Mouse (Mus musculus): Measurements from ENCODE around the gene Ubl4b.
A peak's percentile ranks its signal among the peaks of the same experiment; 100 is the strongest.

The Ubl4b gene

GRCm38 (mm10) chr3:107554842-107555241 is at the start of gene Ubl4b:
Gene Ubl4b, minus strand, starts transcription at chr3:107555073.
- DNase-seq (ENCODE audit: extremely low spot score): no peak

- DNase-seq (ENCODE audit: extremely low spot score): no peak
Measured at GRCm38 (mm10) chr3:107600127-107600526, 45.3 kb upstream of the Ubl4b start.

GRCm38 (mm10) chr3:107597586-107598389 is 42.9 kb upstream of the Ubl4b start:
- DNase-seq (ENCODE audit: extremely low spot score): peak; percentile 44

GRCm38 (mm10) chr3:107597134-107597533 is 42.3 kb upstream of the Ubl4b start:
- DNase-seq (ENCODE audit: extremely low spot score): no peak

- peak; percentile 79 for DNase-seq (ENCODE audit: extremely low spot score)
Measured at GRCm38 (mm10) chr3:107596559-107596958, 41.7 kb upstream of the Ubl4b start.

- DNase-seq (ENCODE audit: extremely low spot score): no peak
Measured at GRCm38 (mm10) chr3:107595938-107596461, 41.1 kb upstream of the Ubl4b start.

GRCm38 (mm10) chr3:107595264-107595937 is 40.5 kb upstream of the Ubl4b start:
- peak; percentile 60 for DNase-seq (ENCODE audit: extremely low spot score)

- DNase-seq (ENCODE audit: extremely low spot score): no peak
Measured at GRCm38 (mm10) chr3:107594662-107595263, 39.9 kb upstream of the Ubl4b start, which contains the start of gene Alx3. Gene Alx3, plus strand, starts transcription at chr3:107595031.

- DNase-seq (ENCODE audit: extremely low spot score): no peak
Measured at GRCm38 (mm10) chr3:107593632-107594031, 38.8 kb upstream of the Ubl4b start.

GRCm38 (mm10) chr3:107591612-107592011 is 36.7 kb upstream of the Ubl4b start:
- no peak for DNase-seq (ENCODE audit: extremely low spot score)

- no peak for DNase-seq (ENCODE audit: extremely low spot score)
Measured at GRCm38 (mm10) chr3:107586504-107586903, 31.6 kb upstream of the Ubl4b start.

GRCm38 (mm10) chr3:107583893-107584292 is 29.0 kb upstream of the Ubl4b start:
- DNase-seq (ENCODE audit: extremely low spot score): peak; percentile 27

- DNase-seq (ENCODE audit: extremely low spot score): peak; percentile 68
Measured at GRCm38 (mm10) chr3:107582875-107583767, 28.2 kb upstream of the Ubl4b start.

GRCm38 (mm10) chr3:107582130-107582874 is 27.4 kb upstream of the Ubl4b start:
- peak; percentile 22 for DNase-seq (ENCODE audit: extremely low spot score)

GRCm38 (mm10) chr3:107581103-107582010 is 26.5 kb upstream of the Ubl4b start:
- DNase-seq (ENCODE audit: extremely low spot score): peak; percentile 32

- peak; percentile 74 for DNase-seq (ENCODE audit: extremely low spot score)
Measured at GRCm38 (mm10) chr3:107579466-107579865, 24.6 kb upstream of the Ubl4b start.

- DNase-seq (ENCODE audit: extremely low spot score): peak; percentile 51
Measured at GRCm38 (mm10) chr3:107577810-107578390, 23.0 kb upstream of the Ubl4b start.

GRCm38 (mm10) chr3:107576807-107577206 is 21.9 kb upstream of the Ubl4b start:
- no peak for DNase-seq (ENCODE audit: extremely low spot score)

GRCm38 (mm10) chr3:107571205-107571604 is 16.3 kb upstream of the Ubl4b start:
- no peak for DNase-seq (ENCODE audit: extremely low spot score)
